Mouse (Mus musculus): Measurements from ENCODE around the gene Gsg1. TPM values are rescaled to one million over a fixed set of nuclear protein-coding genes. Genes with fewer than 3 reads are reported as not detected.
A peak's percentile ranks its signal among the peaks of the same experiment; 100 is the strongest.

The Gsg1 gene
- polyA plus RNA-seq, 1 experiment from 2014 or later: 0.37 TPM

GRCm38 (mm10) chr6:135276474-135277295 is 22.5 kb upstream of the Gsg1 start:
- 59% methylated on average over 6 of the region's 6 CpGs for WGBS
- Histone ChIP-seq H3K4me1 (replicated peaks; ENCODE audit: insufficient read depth, low read length) (no peaks in the 10 kb centered on the region; the same call in 1 of the 2 replicates), H3K9ac (ENCODE audit: low read depth, low read length) (no peak overlapping the region), H3K36me3 (ENCODE audit: insufficient read depth, low read length) (no peaks in the 10 kb centered on the region), H3K9me3 (replicated peaks; ENCODE audit: low read length) (no peaks in the 10 kb centered on the region), H3K27me3 (ENCODE audit: insufficient read depth, low read length) (no peaks in the 10 kb centered on the region), H3K4me3 (replicated peaks; ENCODE audit: low read depth, low read length) (no peak overlapping the region), H3K4me2 (ENCODE audit: low read length) (no peak overlapping the region), H3K27ac (no peak overlapping the region)
- TF ChIP-seq CTCF (IDR thresholded peaks at IDR 0.05; ENCODE audit: low read depth): no peak
- ATAC-seq (replicated peaks; ENCODE audit: low FRiP score, low read depth) (no peak), DNase-seq (ENCODE audit: low spot score) (no peak)

- DNase-seq (ENCODE audit: low spot score) (no peak), ATAC-seq (replicated peaks; ENCODE audit: low FRiP score, low read depth) (no peak)
- no peak for TF ChIP-seq CTCF (IDR thresholded peaks at IDR 0.05; ENCODE audit: low read depth)
- H3K4me2 ChIP-seq (ENCODE audit: low read length): no peak overlapping the region
- WGBS: 69% methylated on average over 4 of the region's 4 CpGs
- H3K9me3 ChIP-seq (replicated peaks; ENCODE audit: low read length): no peaks in the 10 kb centered on the region
- no peak overlapping the region for H3K9ac ChIP-seq (ENCODE audit: low read depth, low read length)
- no peaks in the 10 kb centered on the region for H3K36me3 ChIP-seq (ENCODE audit: insufficient read depth, low read length)
- no peak overlapping the region for H3K27ac ChIP-seq
- no peaks in the 10 kb centered on the region for H3K27me3 ChIP-seq (ENCODE audit: insufficient read depth, low read length)
- no peaks in the 10 kb centered on the region; the same call in 1 of the 2 replicates for H3K4me1 ChIP-seq (replicated peaks; ENCODE audit: insufficient read depth, low read length)
- H3K4me3 ChIP-seq (replicated peaks; ENCODE audit: low read depth, low read length): no peak overlapping the region
These were observed 21.1 kb upstream of the Gsg1 start for GRCm38 (mm10) chr6:135275231-135275630.

GRCm38 (mm10) chr6:135273066-135273465 is 18.9 kb upstream of the Gsg1 start:
- ATAC-seq (replicated peaks; ENCODE audit: low FRiP score, low read depth): no peak
- no peak for DNase-seq (ENCODE audit: low spot score)
- no peak overlapping the region for H3K27ac ChIP-seq
- no peaks in the 10 kb centered on the region for H3K36me3 ChIP-seq (ENCODE audit: insufficient read depth, low read length)
- no peak overlapping the region for H3K4me3 ChIP-seq (replicated peaks; ENCODE audit: low read depth, low read length)
- no peaks in the 10 kb centered on the region for H3K27me3 ChIP-seq (ENCODE audit: insufficient read depth, low read length)
- H3K4me2 ChIP-seq (ENCODE audit: low read length): no peak overlapping the region
- no peak overlapping the region for H3K9ac ChIP-seq (ENCODE audit: low read depth, low read length)
- no peaks in the 10 kb centered on the region for H3K4me1 ChIP-seq (replicated peaks; ENCODE audit: insufficient read depth, low read length)
- H3K9me3 ChIP-seq (replicated peaks; ENCODE audit: low read length): no peaks in the 10 kb centered on the region
- TF ChIP-seq CTCF (IDR thresholded peaks at IDR 0.05; ENCODE audit: low read depth): no peak
- 78% methylated on average over 6 of the region's 6 CpGs for WGBS

- Histone ChIP-seq H3K27me3 (ENCODE audit: insufficient read depth, low read length) (no peaks in the 10 kb centered on the region), H3K4me3 (replicated peaks; ENCODE audit: low read depth, low read length) (no peak overlapping the region), H3K4me2 (ENCODE audit: low read length) (no peak overlapping the region), H3K9me3 (replicated peaks; ENCODE audit: low read length) (no peaks in the 10 kb centered on the region), H3K9ac (ENCODE audit: low read depth, low read length) (no peak overlapping the region), H3K4me1 (replicated peaks; ENCODE audit: insufficient read depth, low read length) (no peaks in the 10 kb centered on the region), H3K36me3 (ENCODE audit: insufficient read depth, low read length) (no peaks in the 10 kb centered on the region), H3K27ac (no peak overlapping the region)
- DNase-seq (ENCODE audit: low spot score) (no peak), ATAC-seq (replicated peaks; ENCODE audit: low FRiP score, low read depth) (no peak)
- no peak for TF ChIP-seq CTCF (IDR thresholded peaks at IDR 0.05; ENCODE audit: low read depth)
- WGBS: 59% methylated on average over 2 of the region's 2 CpGs
These were observed 17.6 kb upstream of the Gsg1 start for GRCm38 (mm10) chr6:135271761-135272160.

- WGBS: 36% methylated on average over 6 of the region's 6 CpGs
- H3K27me3 ChIP-seq (ENCODE audit: insufficient read depth, low read length): no peaks in the 10 kb centered on the region
- peak; percentile 31 for DNase-seq (ENCODE audit: low spot score)
- H3K4me2 ChIP-seq (ENCODE audit: low read length): no peak overlapping the region
- H3K4me3 ChIP-seq (replicated peaks; ENCODE audit: low read depth, low read length): no peak overlapping the region
- H3K9ac ChIP-seq (ENCODE audit: low read depth, low read length): no peak overlapping the region
- ATAC-seq (replicated peaks; ENCODE audit: low FRiP score, low read depth): no peak
- TF ChIP-seq CTCF (IDR thresholded peaks at IDR 0.05; ENCODE audit: low read depth): no peak
- H3K9me3 ChIP-seq (replicated peaks; ENCODE audit: low read length): no peaks in the 10 kb centered on the region
- H3K4me1 ChIP-seq (replicated peaks; ENCODE audit: insufficient read depth, low read length): no peaks in the 10 kb centered on the region
- no peak overlapping the region for H3K27ac ChIP-seq
- H3K36me3 ChIP-seq (ENCODE audit: insufficient read depth, low read length): no peaks in the 10 kb centered on the region
These were observed 15.5 kb upstream of the Gsg1 start for GRCm38 (mm10) chr6:135269626-135270025.

GRCm38 (mm10) chr6:135268392-135268791 is 14.2 kb upstream of the Gsg1 start:
- H3K36me3 ChIP-seq (ENCODE audit: insufficient read depth, low read length): no peaks in the 10 kb centered on the region
- ATAC-seq (replicated peaks; ENCODE audit: low FRiP score, low read depth): no peak
- no peaks in the 10 kb centered on the region for H3K9me3 ChIP-seq (replicated peaks; ENCODE audit: low read length)
- no peaks in the 10 kb centered on the region for H3K27me3 ChIP-seq (ENCODE audit: insufficient read depth, low read length)
- H3K4me1 ChIP-seq (replicated peaks; ENCODE audit: insufficient read depth, low read length): no peaks in the 10 kb centered on the region
- H3K4me2 ChIP-seq (ENCODE audit: low read length): no peak overlapping the region
- TF ChIP-seq CTCF (IDR thresholded peaks at IDR 0.05; ENCODE audit: low read depth): no peak
- DNase-seq (ENCODE audit: low spot score): no peak
- no peak overlapping the region for H3K4me3 ChIP-seq (replicated peaks; ENCODE audit: low read depth, low read length)
- no peak overlapping the region for H3K27ac ChIP-seq
- H3K9ac ChIP-seq (ENCODE audit: low read depth, low read length): no peak overlapping the region
